Mouse (Mus musculus): Measurements from ENCODE around the gene Hoxd12.

Hoxd12 gene

GRCm38 (mm10) chr2:74666411-74666810, 8.4 kb upstream of the Hoxd12 start:
- DNase-seq (ENCODE audit: low read depth): no peak

DNA sequence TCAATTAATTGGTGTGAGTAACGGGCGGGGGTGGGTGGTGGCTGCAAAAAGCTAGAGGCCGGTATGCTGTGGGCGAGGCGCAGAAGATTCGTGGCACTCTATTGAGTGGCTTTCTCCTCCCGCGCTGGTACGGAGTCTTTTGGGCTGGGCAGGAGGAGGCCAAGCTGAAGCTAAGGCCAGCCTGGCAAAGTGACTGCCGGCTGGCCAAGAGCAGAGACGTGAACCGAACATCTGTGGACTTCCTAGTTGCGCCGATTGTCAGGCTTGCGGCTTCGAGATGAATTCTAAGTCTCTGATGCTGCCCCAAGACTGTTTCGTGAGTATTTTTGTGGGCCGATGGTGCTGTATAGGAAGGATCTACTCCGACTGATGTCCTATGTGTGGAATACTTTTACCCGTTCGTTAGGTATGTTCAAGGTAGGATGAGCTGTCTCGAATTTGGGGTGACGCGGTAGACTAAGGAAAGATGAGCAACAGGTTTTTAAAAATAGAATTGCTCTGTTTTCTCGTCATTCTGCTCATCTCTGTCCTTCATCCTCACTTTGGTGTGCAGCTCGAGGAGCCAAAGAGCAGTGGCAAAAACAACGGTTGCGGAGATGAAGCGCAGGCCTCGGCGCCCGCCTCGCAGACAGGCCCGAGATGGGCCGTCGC, 7.5 kb upstream of the Hoxd12 start:
- DNase-seq (ENCODE audit: low read depth): no peak

DNA sequence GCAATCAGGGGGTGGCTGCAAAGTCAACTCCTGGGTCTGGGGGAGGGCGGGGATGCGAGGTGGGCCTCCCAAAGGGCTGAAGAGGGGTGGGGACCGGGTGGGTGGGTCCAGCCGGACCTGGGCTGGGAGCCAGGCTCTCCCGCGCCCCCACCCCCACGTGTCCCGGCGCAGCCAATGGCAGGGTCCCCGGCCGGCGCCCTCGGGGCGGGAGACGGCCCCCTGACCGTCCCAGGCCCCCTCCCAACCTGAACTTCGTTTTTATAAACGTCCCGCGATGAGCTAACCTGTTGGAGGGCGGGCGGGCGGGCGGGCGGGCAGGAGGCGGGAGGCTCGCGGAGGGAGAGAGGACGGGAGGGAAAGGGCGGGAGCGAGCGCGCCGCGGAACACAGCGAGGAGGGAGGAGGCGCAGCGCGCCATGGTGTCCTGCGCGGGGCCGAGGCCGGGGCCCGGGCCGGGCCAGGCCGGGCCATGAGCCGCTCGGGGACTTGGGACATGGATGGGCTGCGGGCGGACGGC, 6.9 kb upstream of the Hoxd12 start, which contains the start of gene Hoxd13:
Gene Hoxd13, plus strand, starts transcription at position 469 of the 516 bp plus-strand sequence.
- DNase-seq (ENCODE audit: low read depth): no peak

- DNase-seq (ENCODE audit: low read depth): no peak
These were observed 6.2 kb upstream of the Hoxd12 start for GRCm38 (mm10) chr2:74668370-74669229.

DNA sequence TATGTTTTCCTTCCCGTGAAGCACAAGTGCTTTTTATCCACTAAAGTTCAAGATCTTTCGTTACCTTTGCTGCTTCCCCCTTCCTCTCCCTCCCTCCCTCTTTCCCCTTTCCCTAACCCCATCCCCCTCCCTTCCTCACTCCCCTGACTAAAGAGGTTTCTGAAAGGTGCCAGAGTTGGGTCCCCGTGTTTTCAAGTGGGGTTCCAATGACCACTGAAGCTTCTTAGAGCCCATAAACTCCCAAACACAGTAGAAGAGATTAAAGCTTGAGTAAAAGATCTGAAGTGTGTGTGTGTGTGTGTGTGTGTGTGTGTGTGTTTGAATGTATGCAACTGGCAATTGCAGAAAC, 5.6 kb upstream of the Hoxd12 start:
- no peak for DNase-seq (ENCODE audit: low read depth)

DNA sequence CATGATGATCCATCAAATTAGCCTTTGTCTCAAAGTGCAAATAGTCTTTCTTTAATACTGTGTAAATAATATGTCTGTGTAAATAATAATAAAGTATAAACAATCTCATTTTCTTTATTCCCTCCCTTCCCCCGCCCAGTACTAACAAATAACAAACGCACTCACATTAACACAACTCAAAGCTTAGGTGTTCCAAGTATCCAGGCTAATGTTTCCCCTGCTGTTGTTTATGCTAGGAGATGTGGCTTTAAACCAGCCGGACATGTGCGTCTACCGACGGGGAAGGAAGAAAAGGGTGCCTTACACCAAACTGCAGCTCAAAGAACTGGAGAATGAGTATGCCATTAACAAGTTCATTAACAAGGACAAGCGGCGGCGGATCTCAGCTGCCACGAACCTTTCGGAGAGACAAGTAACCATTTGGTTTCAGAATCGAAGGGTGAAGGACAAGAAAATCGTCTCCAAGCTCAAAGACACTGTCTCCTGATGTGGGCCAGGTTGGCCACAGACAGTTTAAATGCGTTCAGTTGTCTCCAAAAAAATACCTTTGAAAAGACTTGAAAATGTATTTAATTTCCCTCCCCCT, 5.1 kb upstream of the Hoxd12 start:
- DNase-seq (ENCODE audit: low read depth): no peak

DNA sequence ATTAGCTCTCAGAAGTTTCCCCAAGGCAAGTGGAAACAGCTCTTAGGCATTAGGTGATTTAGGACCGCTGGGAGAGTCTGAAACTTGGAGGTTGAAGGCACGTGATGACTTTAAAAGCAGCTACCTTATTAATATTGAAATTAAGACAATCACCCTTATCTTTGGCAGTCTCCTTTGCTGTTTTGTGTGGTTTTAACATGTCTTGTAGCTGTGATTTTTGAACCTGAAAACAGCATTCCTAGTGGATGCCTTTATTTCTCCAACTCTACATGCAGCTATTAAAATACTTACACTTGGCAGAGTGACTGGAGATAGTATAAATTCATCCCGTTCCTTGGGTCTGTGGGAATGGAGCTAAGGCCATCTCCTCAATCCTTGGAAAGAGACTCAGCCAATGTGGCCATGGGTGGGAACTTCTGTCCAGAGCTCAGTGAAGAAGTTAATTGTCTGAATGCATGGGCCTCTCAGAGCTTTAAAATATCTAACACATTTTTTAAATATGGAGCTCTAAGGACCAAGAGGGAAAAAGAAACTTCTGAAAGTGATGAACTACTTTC, 4.1 kb upstream of the Hoxd12 start:
- no peak for DNase-seq (ENCODE audit: low read depth)

DNA sequence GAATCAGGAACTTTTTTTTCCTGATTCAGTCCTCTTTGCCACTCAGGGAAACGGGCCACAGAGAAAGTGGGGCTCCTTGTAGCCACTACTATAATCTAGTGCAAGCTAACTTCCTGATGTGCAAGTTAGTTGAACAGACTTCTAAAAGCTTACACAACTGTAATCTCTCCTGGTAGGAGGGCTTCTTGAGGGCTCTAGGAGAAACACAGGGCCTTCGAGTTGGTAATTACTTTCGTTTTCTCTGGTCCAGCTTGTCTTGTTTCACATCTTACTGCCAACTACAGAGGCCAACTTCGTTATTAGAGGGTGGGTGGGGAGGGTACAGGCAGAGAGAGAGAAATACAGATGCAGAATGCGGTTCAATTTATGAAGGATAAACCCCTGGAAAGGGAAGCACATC, 3.0 kb upstream of the Hoxd12 start:
- no peak for DNase-seq (ENCODE audit: low read depth)

DNA sequence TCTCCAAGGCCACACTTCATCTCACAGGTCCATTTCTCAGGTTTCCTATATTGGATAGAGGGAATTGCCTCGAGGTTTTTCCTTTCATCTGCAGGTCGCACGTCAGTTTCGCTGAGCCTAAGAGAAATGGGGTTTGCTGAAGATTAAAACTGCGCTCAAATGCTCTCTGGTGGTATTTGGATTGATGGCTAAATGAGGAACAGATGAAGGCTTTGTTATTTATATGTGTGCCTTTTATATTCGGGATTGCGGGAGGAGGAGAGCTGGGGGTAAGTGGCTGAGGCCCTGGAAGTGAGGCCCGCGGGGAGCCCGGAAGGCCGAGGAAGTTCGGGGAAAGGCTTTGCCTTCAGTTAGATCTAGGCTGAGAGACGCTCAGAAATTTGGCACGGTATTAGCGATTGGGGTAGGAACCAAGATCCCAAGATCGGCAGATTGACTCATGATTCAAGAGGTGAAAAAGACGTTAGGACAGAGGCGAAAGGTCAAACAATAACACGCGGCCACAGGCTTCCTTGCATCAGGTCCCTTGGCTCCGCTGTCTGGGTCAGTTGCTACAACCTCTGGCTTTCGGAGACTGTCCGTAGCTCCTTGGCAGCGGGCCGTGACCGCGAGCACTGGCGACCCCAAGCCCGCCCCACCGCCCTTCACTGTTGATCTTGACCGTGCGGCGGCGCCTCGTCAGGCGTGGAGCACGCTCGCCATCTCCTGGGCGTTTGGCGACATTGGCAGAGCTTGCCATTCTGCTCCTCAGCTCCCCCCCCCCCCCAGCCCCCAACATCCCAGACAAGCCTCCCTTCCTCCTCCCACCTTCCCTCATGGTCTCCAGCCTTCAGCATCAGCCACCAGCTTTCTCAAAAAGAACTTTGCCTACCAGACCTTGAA, 2.1 kb upstream of the Hoxd12 start:
- DNase-seq (ENCODE audit: low read depth): no peak

DNA sequence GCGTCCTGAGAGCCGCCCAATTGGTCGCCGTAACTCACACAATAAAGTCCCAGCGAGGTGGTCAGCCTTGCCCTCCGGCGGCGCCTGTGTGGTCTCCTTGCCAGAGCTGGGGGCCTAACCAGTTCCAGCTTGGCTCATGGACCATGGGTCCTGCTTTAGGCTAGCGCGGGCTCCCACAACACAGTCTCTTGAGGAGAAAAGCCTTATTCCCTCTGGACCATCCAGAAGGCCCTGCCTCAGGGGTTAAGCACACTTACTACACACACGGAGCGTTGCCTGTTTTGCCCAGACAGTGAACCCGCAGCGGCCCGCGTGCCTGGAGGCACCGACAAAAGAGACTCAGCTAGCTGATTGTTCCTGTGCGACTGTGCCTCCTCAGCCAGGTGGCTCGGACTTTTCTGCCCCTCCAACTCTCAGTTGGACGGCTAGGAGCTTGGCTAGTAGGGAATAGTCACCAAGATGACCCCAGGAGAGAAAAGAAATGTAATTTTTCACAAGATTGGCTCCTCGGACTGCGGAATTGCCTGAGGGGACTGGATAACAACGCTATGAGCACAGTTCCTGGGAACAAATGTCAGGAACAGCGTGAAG, 883 bp upstream of the Hoxd12 start:
- DNase-seq (ENCODE audit: low read depth): no peak

- DNase-seq (ENCODE audit: low read depth): no peak
These were observed 961 bp downstream of the Hoxd12 start for GRCm38 (mm10) chr2:74675666-74676282.

DNA sequence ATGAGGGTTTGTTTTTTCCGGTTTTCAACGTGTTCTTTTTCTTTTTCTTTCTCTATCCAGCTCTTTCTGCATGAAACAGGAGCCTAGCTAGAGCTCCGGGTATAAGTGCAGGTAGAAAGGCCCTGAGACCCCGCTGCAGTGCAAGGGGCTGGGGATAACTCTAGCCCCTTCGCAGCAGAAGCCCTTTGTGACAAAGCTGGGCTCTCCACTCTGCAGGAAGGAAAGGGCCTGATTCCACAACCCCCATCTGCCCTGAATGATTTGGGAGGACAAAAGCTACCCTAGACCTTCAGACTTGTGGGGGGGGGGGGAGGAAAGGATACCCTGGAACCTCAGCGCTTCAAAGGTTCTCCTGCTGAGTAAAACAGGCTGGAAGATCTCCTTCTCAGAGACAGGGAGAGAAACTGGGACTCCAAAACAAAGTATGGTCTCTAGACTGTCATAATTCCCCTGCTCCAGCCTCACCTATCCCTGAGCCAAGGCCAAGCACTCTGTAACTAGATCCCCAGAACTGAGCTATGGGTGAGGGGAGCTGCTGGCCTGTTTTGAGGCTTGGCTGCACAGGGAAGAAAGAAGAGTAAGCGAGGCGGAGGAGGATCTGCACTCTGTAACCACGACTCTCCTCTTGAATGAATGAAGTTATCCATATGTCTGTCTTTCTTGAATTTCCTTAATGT, 1.7 kb downstream of the Hoxd12 start:
- DNase-seq (ENCODE audit: low read depth): no peak

GRCm38 (mm10) chr2:74677106-74677505, 2.3 kb downstream of the Hoxd12 start:
- no peak for DNase-seq (ENCODE audit: low read depth)

DNA sequence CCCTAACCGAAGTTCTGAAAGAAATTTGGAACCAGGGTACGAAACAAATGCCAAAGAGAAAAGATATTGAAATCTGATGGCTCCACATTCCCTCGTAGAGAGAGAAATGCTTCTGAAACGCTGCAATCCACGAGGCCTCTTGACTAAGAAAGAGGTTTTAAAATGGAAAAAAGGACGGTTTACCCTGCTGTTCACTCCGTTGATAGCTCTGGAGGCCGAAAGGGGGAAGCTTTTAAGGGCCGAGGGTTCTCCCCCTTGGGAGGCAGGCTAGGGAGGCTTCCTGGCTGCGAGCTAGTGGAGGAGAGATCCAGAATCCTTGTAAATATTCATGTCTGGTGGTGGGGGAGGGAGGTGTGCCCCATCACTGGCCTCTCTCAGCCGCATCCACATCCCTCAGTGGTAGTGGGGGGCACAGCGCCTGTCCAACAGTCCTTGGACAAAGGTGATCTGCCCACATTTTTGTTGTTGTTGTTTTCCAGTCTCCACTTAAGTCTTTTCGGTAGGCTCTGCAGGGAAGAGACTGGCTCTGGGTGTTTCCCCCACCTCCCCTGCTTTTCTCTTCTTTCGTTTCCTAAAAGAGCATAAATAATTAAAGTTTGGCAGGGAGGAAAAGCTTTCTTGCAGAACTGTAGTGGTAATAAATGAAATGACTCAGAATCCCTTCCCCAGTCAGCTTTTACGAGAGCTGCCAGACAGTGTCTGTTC, 4.2 kb downstream of the Hoxd12 start, which contains the start of gene Hoxd11:
Gene Hoxd11, plus strand, starts transcription at position 667 of the 705 bp plus-strand sequence.
- DNase-seq (ENCODE audit: low read depth): no peak

DNA sequence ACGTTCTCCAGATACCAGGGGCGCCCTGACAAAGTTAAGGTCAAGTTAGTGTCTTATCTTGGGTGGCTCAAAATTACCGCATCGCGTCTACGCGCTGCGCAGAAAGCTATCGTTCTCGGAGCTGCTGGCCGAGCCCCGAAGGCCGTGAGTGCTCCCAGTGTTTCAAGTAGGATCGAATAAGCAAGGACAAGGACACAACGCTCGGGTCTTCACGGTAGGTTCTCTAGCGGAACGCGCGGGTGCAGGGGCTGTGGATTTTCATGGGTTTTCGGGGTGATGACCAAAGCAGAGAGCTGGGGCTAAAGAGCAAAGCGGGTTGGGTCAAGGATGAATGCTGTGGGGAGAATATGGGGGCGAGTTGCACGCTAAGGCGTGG, 4.8 kb downstream of the Hoxd12 start:
- DNase-seq (ENCODE audit: low read depth): no peak

GRCm38 (mm10) chr2:74679980-74680379, 5.2 kb downstream of the Hoxd12 start:
- no peak for DNase-seq (ENCODE audit: low read depth)

DNA sequence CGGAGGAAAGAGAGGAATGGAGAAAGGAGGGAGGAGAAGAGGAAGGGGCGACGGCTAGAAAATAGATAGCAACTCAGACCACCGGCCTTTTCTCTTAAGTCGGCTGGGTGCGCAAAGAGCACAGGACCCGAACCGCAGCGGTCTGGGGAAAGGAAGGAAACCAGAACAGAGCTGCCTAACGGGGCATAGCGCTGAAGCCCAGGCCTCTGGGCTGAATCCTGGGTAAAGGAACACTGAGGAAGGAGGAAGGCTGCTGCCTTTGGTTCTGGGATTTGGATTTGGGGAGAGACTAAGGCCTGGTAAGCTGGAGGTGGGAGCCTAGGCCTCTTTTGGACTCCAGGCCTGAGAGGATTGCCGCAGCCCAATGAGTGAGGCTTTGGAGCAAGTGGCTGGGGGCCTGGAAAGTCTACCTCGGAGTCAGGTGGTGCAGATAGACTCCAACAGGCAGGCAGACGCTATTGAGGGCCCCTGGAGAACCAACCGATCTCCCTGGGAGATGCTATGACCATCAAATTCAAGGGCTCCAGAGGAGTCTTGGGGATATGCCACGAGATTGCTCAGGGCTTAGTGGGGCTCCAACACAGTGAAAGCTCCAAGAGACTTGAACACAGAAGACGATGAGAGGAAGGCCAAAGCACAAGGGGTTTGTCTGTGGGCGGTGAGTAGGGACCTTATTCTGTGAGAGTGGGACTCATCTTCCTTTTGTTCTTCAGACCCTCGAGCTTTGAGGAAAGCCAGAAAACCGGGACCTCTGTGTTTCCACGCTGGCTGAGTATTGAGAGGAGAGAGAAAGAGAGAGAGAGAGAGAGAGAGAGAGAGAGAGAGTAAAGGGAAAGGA, 6.0 kb downstream of the Hoxd12 start:
- no peak for DNase-seq (ENCODE audit: low read depth)

Data from fibroblast of lung, adult 2 months (primary cell).